Mouse (Mus musculus) neural tube, embryonic 12.5 days (tissue): Measurements from ENCODE around the gene Tmppe. TPM values are rescaled to one million over a fixed set of nuclear protein-coding genes. Genes with fewer than 3 reads are reported as not detected.
"Not testable (repeated sequence)": the region's sequence is repeated elsewhere in the genome, so short reads cannot be mapped to it uniquely, and the experiment has no call there.

Experiments used
- ATAC-seq: fragments of 200-750 bp; cut with Nextera tagmentation; 2 replicates; pipeline ENCODE4 v1.8.0; 2017; ENCODE audit warnings: low read depth, mild to moderate bottlenecking, moderate TSS enrichment, moderate library complexity; ENCODE audit not compliant: low FRiP score
- H3K27ac ChIP-seq: fragments of 300-500 bp; sonication (generic); 2 replicates; pipeline ENCODE4 v1.5.1; 2016
- H3K27me3 ChIP-seq: fragments of 300-500 bp; sonication (generic); replicated peaks from 2 replicates; pipeline ENCODE4 v1.6.1; 2016; ENCODE audit warnings: mild to moderate bottlenecking
- H3K36me3 ChIP-seq: fragments of 300-500 bp; sonication (generic); 2 replicates; pipeline ENCODE4 v1.6.1; 2016; ENCODE audit warnings: mild to moderate bottlenecking
- H3K4me1 ChIP-seq: fragments of 300-500 bp; sonication (generic); 2 replicates; pipeline ENCODE4 v1.6.1; 2016
- H3K4me2 ChIP-seq: fragments of 300-500 bp; sonication (generic); replicated peaks from 2 replicates; pipeline ENCODE4 v1.6.1; 2016; ENCODE audit warnings: mild to moderate bottlenecking
- H3K4me3 ChIP-seq: fragments of 300-500 bp; sonication (generic); 2 replicates; pipeline ENCODE4 v1.5.1; 2016
- H3K9ac ChIP-seq: fragments of 300-500 bp; sonication (generic); 2 replicates; pipeline ENCODE4 v1.6.1; 2016; ENCODE audit warnings: mild to moderate bottlenecking
- H3K9me3 ChIP-seq: fragments of 300-500 bp; sonication (generic); 2 replicates; pipeline ENCODE4 v1.6.1; 2016; ENCODE audit warnings: mild to moderate bottlenecking
- WGBS: fragments of 180-500 bp; shearing (Covaris S2); methylation state at CpG from one replicate; pipeline ENCODE4 v1.1.7; 2016; 5-methylcytosine and 5-hydroxymethylcytosine counted together
- polyA plus RNA-seq: library from polyadenylated mRNA; unstranded; fragments of >200 nt; fragmentation: Nextera tagmentation; extraction: Ambion mirVana; gene quantifications from 2 replicates; pipeline ENCODE4 v1.2.1, GENCODE M21; 2016

The Tmppe gene
- polyA plus RNA-seq, 1 experiment from 2014 or later, result 8.0 TPM

DNA sequence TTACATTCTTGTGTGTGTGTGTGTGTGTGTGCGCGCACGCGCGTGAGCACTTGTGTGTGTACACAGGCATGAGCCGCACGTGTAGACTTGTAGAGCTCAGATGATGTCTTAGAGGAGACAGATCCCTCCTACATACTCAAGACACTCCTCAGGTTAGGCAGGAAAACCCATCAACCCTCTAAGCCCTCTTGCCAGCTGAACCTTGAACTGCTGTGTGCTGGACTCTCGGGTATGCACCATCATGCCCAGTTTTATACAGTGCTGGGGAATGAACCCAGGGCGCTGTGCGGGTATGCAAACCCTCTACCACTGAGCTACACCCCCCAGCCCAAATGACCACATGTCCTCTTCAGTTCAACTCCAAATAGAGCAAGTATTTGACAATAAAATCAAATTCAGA lies 15.7 kb upstream of the Tmppe start:
- WGBS, result 97% methylated on average over 10 of the region's 10 CpGs
- Histone ChIP-seq H3K36me3 (no peaks in the 10 kb centered on the region), H3K4me1 (no peaks in the 10 kb centered on the region; the same call in 1 of the 2 replicates), H3K27me3 (no peaks in the 10 kb centered on the region), H3K9me3 (peaks cover 3% of the 10 kb centered on the region; the same call in 1 of the 2 replicates), H3K4me3 (no peak overlapping the region), H3K4me2 (no peak overlapping the region), H3K9ac (no peak overlapping the region), H3K27ac (no peak overlapping the region)
- ATAC-seq, result no peak

DNA sequence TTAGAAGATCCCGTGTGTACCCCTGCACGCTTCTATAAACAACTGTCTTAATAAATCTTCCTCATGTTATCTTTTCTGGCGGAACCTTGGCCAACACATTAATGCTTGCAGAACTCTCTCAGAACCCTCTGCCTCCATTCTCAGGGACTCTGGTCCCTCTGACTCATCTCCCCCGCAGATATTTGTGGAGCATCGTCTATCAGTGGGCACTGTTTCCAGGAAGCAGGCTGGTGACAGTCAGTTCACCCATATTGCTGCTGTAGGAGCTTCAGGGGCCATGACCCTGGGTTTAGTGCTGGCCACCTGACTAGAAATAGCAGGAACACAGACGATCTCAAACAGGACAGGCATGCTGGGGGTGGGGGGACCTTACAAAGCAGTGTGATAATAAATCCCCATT lies 13.8 kb upstream of the Tmppe start:
- Histone ChIP-seq H3K36me3 (no peaks in the 10 kb centered on the region), H3K9me3 (peaks cover 3% of the 10 kb centered on the region; the same call in 1 of the 2 replicates), H3K9ac (no peak overlapping the region), H3K27ac (no peak overlapping the region), H3K27me3 (no peaks in the 10 kb centered on the region; the same call in 1 of the 2 replicates), H3K4me2 (no peak overlapping the region), H3K4me3 (no peak overlapping the region), H3K4me1 (no peaks in the 10 kb centered on the region; the same call in 1 of the 2 replicates)
- WGBS, result 62% methylated on average over 6 of the region's 6 CpGs
- no peak for ATAC-seq

- Histone ChIP-seq H3K4me2 (no peak overlapping the region), H3K9me3 (peaks cover 3% of the 10 kb centered on the region; the same call in 1 of the 2 replicates), H3K4me3 (no peak overlapping the region), H3K4me1 (no peaks in the 10 kb centered on the region; the same call in 1 of the 2 replicates), H3K27ac (no peak overlapping the region), H3K27me3 (no peaks in the 10 kb centered on the region; the same call in 1 of the 2 replicates), H3K36me3 (no peaks in the 10 kb centered on the region), H3K9ac (no peak overlapping the region)
- ATAC-seq, result no peak
- 94% methylated on average over 8 of the region's 8 CpGs for WGBS
These were observed 12.6 kb upstream of the Tmppe start for GRCm38 (mm10) chr9:114388288-114388687.

DNA sequence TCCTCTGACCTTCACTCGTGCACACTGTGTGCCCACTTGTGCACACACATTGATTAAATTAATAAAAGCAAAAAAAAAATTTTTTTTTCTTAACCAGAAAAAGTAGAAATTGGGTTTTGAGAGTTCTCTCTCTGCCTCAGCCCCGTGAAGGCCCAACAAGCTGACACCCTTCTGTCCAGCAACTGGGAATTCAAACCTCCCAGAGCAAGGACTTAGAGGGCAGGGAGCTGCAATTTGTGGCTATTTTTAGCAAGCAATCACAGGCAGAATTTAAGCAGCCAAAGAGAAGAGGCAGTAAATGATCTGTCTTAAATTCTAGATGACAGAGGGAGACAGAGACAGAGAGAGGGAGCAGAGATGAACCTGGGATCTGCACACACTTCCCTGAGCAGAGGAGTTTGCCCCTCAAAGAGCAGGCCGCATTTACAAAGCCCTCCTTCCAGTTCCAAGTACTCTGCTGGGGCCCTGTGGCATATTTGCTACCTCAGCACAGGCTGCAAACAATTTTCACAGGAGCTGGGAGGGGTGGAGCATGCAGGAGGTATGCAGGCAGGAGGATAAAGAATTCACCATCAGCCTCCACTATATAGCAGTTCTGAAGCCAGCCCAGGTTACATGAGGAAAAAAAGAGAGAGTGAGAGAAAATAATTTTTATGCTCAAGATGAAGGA lies 12.1 kb upstream of the Tmppe start:
- no peak overlapping the region for H3K27ac ChIP-seq
- no peak overlapping the region for H3K4me3 ChIP-seq
- H3K36me3 ChIP-seq, result no peaks in the 10 kb centered on the region
- no peaks in the 10 kb centered on the region; the same call in 1 of the 2 replicates for H3K4me1 ChIP-seq
- ATAC-seq, result no peak
- no peaks in the 10 kb centered on the region; the same call in 1 of the 2 replicates for H3K27me3 ChIP-seq
- WGBS, result 89% methylated on average over 3 of the region's 3 CpGs
- no peak overlapping the region for H3K9ac ChIP-seq
- H3K9me3 ChIP-seq, result peaks cover 3% of the 10 kb centered on the region; the same call in 1 of the 2 replicates
- no peak overlapping the region for H3K4me2 ChIP-seq

DNA sequence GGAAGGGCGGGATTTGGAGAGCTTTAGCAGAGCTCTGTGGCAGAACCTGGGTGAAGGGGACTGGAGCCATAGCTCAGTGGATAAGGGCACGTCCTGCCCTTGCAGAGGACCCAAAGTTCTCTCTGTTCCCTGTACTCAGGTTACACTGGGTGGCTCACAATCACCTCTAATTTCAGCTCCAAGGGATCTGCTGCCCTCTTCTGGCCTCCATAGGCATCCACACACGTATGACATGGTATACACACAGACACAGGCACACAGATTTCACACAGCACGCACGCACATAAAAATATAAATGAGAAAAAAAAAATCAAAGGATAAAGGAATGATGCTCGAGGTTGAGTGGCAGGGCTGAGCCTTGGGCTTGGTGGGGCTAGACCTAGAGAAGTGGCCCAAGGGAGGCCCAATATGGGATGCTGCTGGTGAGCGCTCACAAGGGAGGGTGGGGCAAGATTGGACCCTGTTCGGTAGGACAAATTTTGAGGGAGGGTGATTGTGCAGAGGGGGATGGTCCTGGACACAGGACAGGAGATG lies 11.5 kb upstream of the Tmppe start:
- 77% methylated on average over 8 of the region's 8 CpGs for whole genome bisulfite sequencing
- peak; percentile 38 for ATAC-seq

DNA sequence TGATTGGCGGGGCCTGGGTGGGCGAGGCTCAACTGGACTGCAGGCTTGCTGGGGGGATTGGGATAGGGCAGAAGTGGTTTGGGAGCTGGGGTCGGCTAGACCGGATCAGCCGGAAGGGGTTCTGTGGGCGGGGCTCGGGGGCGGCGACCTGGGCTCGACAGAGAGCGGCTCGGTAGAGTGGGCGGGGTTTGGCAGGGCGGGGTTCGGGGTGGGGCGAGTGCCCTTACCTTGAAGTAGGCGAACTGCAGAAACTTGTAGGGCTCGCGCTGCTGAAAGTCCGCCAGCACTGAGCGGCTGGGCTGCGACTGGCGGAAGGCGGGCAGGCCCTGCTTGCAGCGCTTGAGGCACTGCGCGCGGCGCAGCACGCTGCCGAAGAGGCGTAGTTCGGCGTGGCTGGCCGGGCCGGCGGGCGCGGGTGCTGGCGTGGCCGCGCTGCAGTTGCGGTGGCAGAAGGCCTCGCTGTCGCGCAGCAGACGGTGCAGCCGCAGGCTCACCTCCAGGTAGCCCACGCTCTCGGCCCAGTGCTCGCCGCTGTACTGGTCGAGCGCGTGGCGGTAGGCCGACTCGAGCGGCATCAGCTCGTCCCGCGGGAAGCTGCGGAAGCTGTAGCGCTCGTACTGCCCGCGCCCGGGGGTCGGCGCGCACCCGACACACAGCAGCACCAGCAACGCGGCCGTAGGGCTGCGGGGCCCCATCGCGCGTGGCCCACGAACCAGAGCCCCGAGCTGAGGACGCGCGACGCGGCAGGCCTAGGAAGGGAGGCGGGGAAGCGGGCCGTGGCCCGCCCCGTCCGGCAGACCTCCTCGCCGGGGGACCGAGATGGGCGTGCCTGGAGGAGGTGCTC lies 10.8 kb upstream of the Tmppe start, which contains the start of gene Crtap:
Gene Crtap (minus strand): TSS at position 771 of the 844 bp plus-strand sequence.
- under 1% methylated on average over 96 of the region's 96 CpGs for WGBS
- H3K36me3 ChIP-seq, result no peaks in the 10 kb centered on the region
- no peaks in the 10 kb centered on the region; the same call in 1 of the 2 replicates for H3K27me3 ChIP-seq
- peak within 1 kb of the TSS; percentile 94 for H3K4me2 ChIP-seq
- H3K27ac ChIP-seq, result no peak within 1 kb of the TSS
- peak within 1 kb of the TSS; percentile 81 for H3K9ac ChIP-seq
- H3K9me3 ChIP-seq, result peaks cover 3% of the 10 kb centered on the region; the same call in 1 of the 2 replicates
- H3K4me3 ChIP-seq, result peak within 1 kb of the TSS; percentile 69
- no peaks in the 10 kb centered on the region; the same call in 1 of the 2 replicates for H3K4me1 ChIP-seq
- ATAC-seq, result peak; percentile 77

More for the DNA sequence above, 11.5 kb upstream of the Tmppe start:
- peak overlapping the region; percentile 69; the same call in 1 of the 2 replicates for H3K4me3 ChIP-seq
- H3K27me3 ChIP-seq, result no peaks in the 10 kb centered on the region; the same call in 1 of the 2 replicates
- H3K4me2 ChIP-seq, result peak overlapping the region; percentile 94
- no peaks in the 10 kb centered on the region for H3K36me3 ChIP-seq
- H3K9me3 ChIP-seq, result peaks cover 3% of the 10 kb centered on the region; the same call in 1 of the 2 replicates
- no peaks in the 10 kb centered on the region; the same call in 1 of the 2 replicates for H3K4me1 ChIP-seq
- H3K9ac ChIP-seq, result peak overlapping the region; percentile 81; the same call in 1 of the 2 replicates
- H3K27ac ChIP-seq, result no peak overlapping the region

GRCm38 (mm10) chr9:114390749-114391075 lies 10.2 kb upstream of the Tmppe start:
- Histone ChIP-seq H3K27ac (no peak overlapping the region), H3K4me2 (peak overlapping the region; percentile 94), H3K9ac (peak overlapping the region; percentile 81), H3K4me3 (peak overlapping the region; percentile 69), H3K27me3 (no peaks in the 10 kb centered on the region; the same call in 1 of the 2 replicates), H3K9me3 (peaks cover 3% of the 10 kb centered on the region; the same call in 1 of the 2 replicates), H3K4me1 (no peaks in the 10 kb centered on the region; the same call in 1 of the 2 replicates), H3K36me3 (no peaks in the 10 kb centered on the region)
- ATAC-seq, result no peak
- WGBS, result 3% methylated on average over 10 of the region's 10 CpGs

GRCm38 (mm10) chr9:114394136-114394535 lies 6.8 kb upstream of the Tmppe start:
- H3K9ac ChIP-seq, H3K9me3 ChIP-seq, H3K36me3 ChIP-seq, H3K27me3 ChIP-seq, ATAC-seq, H3K4me2 ChIP-seq, H3K27ac ChIP-seq, H3K4me3 ChIP-seq, H3K4me1 ChIP-seq: not testable (repeated sequence)
- WGBS, result 68% methylated on average over 6 of the region's 6 CpGs

DNA sequence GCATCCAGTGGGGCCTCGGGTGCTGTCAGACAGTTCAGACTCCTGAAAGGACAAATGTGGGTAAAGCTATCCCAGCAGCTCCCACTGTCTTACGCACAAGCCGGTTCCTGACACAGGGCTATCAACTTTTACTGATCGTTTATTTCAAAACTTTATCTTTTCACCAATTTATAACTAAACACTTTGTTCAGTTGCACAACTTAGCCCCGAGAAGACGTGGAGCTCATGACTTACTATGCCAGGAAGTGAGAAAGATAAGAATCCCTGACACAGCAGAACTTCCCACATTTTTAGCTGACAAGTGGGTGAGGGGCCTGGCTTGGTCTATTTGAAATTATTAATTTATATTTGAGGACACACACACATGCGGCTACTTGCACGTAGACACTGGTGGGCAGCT lies 6.2 kb upstream of the Tmppe start:
- no peak for ATAC-seq
- no peak overlapping the region for H3K27ac ChIP-seq
- H3K4me2 ChIP-seq, result no peak overlapping the region

GRCm38 (mm10) chr9:114395258-114395657 lies 5.6 kb upstream of the Tmppe start:
- H3K4me3 ChIP-seq, result no peak overlapping the region
- no peaks in the 10 kb centered on the region for H3K36me3 ChIP-seq
- no peak overlapping the region for H3K9ac ChIP-seq
- H3K4me2 ChIP-seq, result no peak overlapping the region
- no peak overlapping the region for H3K27ac ChIP-seq
- H3K9me3 ChIP-seq, result no peaks in the 10 kb centered on the region
- WGBS, result 90% methylated on average over 4 of the region's 4 CpGs
- H3K27me3 ChIP-seq, result no peaks in the 10 kb centered on the region; the same call in 1 of the 2 replicates
- H3K4me1 ChIP-seq, result no peaks in the 10 kb centered on the region
- ATAC-seq, result no peak

More for the DNA sequence above, 6.2 kb upstream of the Tmppe start:
- Histone ChIP-seq H3K4me3 (no peak overlapping the region), H3K9ac (no peak overlapping the region), H3K9me3 (no peaks in the 10 kb centered on the region), H3K36me3 (no peaks in the 10 kb centered on the region), H3K4me1 (no peaks in the 10 kb centered on the region; the same call in 1 of the 2 replicates), H3K27me3 (no peaks in the 10 kb centered on the region; the same call in 1 of the 2 replicates)
- 89% methylated on average over 8 of the region's 8 CpGs for WGBS

DNA sequence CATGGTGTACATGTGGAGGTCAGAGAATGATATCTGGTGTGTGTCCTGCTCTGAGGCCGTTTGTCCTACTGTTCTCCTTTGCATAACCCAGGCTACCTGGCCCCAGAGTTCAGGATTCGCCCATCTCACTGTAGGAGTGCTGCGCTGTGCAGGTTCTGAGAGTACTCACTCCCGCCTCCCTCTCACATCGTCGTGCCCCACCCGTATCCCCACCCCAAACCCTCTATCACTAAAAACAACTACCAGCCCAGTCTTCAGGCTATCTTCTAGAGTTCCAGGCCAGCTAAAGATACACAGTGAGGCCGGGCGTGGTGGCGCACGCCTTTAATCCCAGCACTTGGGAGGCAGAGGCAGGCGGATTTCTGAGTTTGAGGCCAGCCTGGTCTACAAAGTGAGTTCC lies 1.2 kb upstream of the Tmppe start:
- Histone ChIP-seq H3K9ac (no peak overlapping the region), H3K4me3 (no peak overlapping the region), H3K36me3 (peaks cover 6% of the 10 kb centered on the region), H3K9me3 (no peaks in the 10 kb centered on the region), H3K4me1 (peaks cover 10% of the 10 kb centered on the region; the same call in 1 of the 2 replicates), H3K27me3 (no peaks in the 10 kb centered on the region), H3K4me2 (no peak overlapping the region), H3K27ac (no peak overlapping the region)
- WGBS, result 91% methylated on average over 12 of the region's 12 CpGs
- no peak for ATAC-seq

DNA sequence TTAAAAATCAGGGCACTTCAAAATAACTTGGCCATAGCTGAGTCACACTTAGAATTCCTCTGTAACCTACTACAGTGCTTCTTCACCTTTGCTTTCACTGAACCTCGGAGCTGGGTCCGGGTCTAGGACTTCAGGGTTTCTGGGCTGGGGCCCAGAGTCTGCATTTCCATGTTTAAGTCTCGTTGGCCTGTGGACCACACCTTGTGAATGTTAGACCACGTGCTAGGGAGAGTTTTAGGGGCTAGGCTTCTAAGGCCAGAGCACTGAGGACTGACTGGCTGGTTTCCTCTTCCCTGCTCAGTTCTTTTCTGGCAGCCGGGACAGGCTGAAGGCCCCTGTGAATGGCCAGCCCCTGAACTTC lies 337 bp upstream of the Tmppe start:
- no peaks in the 10 kb centered on the region for H3K9me3 ChIP-seq
- peak overlapping the region; percentile 83; the same call in 1 of the 2 replicates for H3K9ac ChIP-seq
- H3K4me2 ChIP-seq, result peak overlapping the region; percentile 78
- ATAC-seq, result no peak
- 25% methylated on average over 5 of the region's 5 CpGs for WGBS
- peaks cover 10% of the 10 kb centered on the region; the same call in 1 of the 2 replicates for H3K4me1 ChIP-seq
- peak overlapping the region; percentile 74 for H3K4me3 ChIP-seq
- H3K27me3 ChIP-seq, result no peaks in the 10 kb centered on the region
- H3K27ac ChIP-seq, result no peak overlapping the region
- peaks cover 15% of the 10 kb centered on the region for H3K36me3 ChIP-seq
